Mouse (Mus musculus): ENCODE measurements around the gene Arhgef15.
A peak's percentile ranks its signal among the peaks of the same experiment; 100 is the strongest.
"Not testable (repeated sequence)": the region's sequence is repeated elsewhere in the genome, so short reads cannot be mapped to it uniquely, and the experiment has no call there.

Arhgef15 gene

GRCm38 (mm10) chr11:68957308-68957707 lies at the start of gene Arhgef15:
Arhgef15 (minus strand) TSS chr11:68957480.
- DNase-seq (ENCODE audit: low spot score in 2 of 2) = no peak

GRCm38 (mm10) chr11:69006575-69006974 lies 49.3 kb upstream of the Arhgef15 start:
- not testable (repeated sequence) for DNase-seq (ENCODE audit: low spot score in 2 of 2)

- no peak for DNase-seq (ENCODE audit: low spot score in 2 of 2)
These were observed 47.9 kb upstream of the Arhgef15 start for GRCm38 (mm10) chr11:69005193-69005592.

- no peak for DNase-seq (ENCODE audit: low spot score in 2 of 2)
These were observed 46.3 kb upstream of the Arhgef15 start for GRCm38 (mm10) chr11:69003592-69003991.

- DNase-seq (ENCODE audit: low spot score in 2 of 2) = not testable (repeated sequence)
These were observed 45.5 kb upstream of the Arhgef15 start for GRCm38 (mm10) chr11:69002782-69003181.

GRCm38 (mm10) chr11:68997080-68997479 lies 39.8 kb upstream of the Arhgef15 start:
- no peak for DNase-seq (ENCODE audit: low spot score in 2 of 2)

- DNase-seq (ENCODE audit: low spot score in 2 of 2) = no peak
These were observed 37.1 kb upstream of the Arhgef15 start for GRCm38 (mm10) chr11:68994377-68994776.

- no peak for DNase-seq (ENCODE audit: low spot score in 2 of 2)
These were observed 35.8 kb upstream of the Arhgef15 start for GRCm38 (mm10) chr11:68993122-68993521.

- no peak for DNase-seq (ENCODE audit: low spot score in 2 of 2)
These were observed 31.1 kb upstream of the Arhgef15 start for GRCm38 (mm10) chr11:68988341-68988740.

GRCm38 (mm10) chr11:68987365-68987882 lies 30.1 kb upstream of the Arhgef15 start:
- DNase-seq (ENCODE audit: low spot score in 2 of 2) = no peak

GRCm38 (mm10) chr11:68982639-68983369 lies 25.5 kb upstream of the Arhgef15 start:
- peak; percentile 61 to 85 for DNase-seq (ENCODE audit: low spot score in 2 of 2)

- no peak for DNase-seq (ENCODE audit: low spot score in 2 of 2)
These were observed 23.6 kb upstream of the Arhgef15 start for GRCm38 (mm10) chr11:68980919-68981318.

GRCm38 (mm10) chr11:68979320-68979733 lies 22.0 kb upstream of the Arhgef15 start:
- DNase-seq (ENCODE audit: low spot score in 2 of 2) = no peak

- no peak for DNase-seq (ENCODE audit: low spot score in 2 of 2)
These were observed 18.3 kb upstream of the Arhgef15 start for GRCm38 (mm10) chr11:68975601-68976000.

GRCm38 (mm10) chr11:68975085-68975484 lies 17.8 kb upstream of the Arhgef15 start, which contains the start of gene Rangrf:
Rangrf (minus strand) TSS chr11:68975185.
- no peak for DNase-seq (ENCODE audit: low spot score in 2 of 2)

GRCm38 (mm10) chr11:68974059-68974450 lies 16.8 kb upstream of the Arhgef15 start:
- DNase-seq (ENCODE audit: low spot score in 2 of 2) = no peak

GRCm38 (mm10) chr11:68973250-68974058 lies 16.2 kb upstream of the Arhgef15 start:
- peak; percentile 78 to 87 for DNase-seq (ENCODE audit: low spot score in 2 of 2)

- no peak for DNase-seq (ENCODE audit: low spot score in 2 of 2)
These were observed 13.0 kb upstream of the Arhgef15 start for GRCm38 (mm10) chr11:68970232-68970631.

- no peak for DNase-seq (ENCODE audit: low spot score in 2 of 2)
These were observed 11.5 kb upstream of the Arhgef15 start for GRCm38 (mm10) chr11:68968752-68969151.

- DNase-seq (ENCODE audit: low spot score in 2 of 2) = peak; percentile 90 to 93
These were observed 10.3 kb upstream of the Arhgef15 start, which contains the start of gene Slc25a35 for GRCm38 (mm10) chr11:68967337-68968282. Slc25a35 (plus strand) TSS chr11:68968131.

- no peak for DNase-seq (ENCODE audit: low spot score in 2 of 2)
These were observed 9.3 kb upstream of the Arhgef15 start for GRCm38 (mm10) chr11:68966554-68966953.
